Mouse (Mus musculus) left cerebral cortex, adult 6 months (tissue): Measurements from ENCODE around the gene 1700061G19Rik. TPM values are rescaled to one million over a fixed set of nuclear protein-coding genes. Genes with fewer than 3 reads are reported as not detected.

Experiments
- long read RNA-seq, 2 experiments: library from polyadenylated mRNA; unstranded; transcript quantifications; one replicate each; pipeline ENCODE4 v2.0.0; 2019 to 2020
- polyA plus RNA-seq: library from polyadenylated mRNA; unstranded; fragments of <200 nt; fragmentation: Nextera tagmentation; gene quantifications from 2 replicates; pipeline ENCODE4 v1.2.3, GENCODE M21; 2021

1700061G19Rik gene
- 0.07 and 0.13 TPM in 2 replicates for polyA plus RNA-seq
- long read RNA-seq, experiment 1, partial matches to known transcripts: 0 of 7 reads
- long read RNA-seq, experiment 1, other reads (novel, unspliced or antisense): 7 of 7 reads
- long read RNA-seq, experiment 2: 0 reads

GRCm38 (mm10) chr17:56874936-56875651 is at the start of gene 1700061G19Rik:
Gene 1700061G19Rik (plus strand): TSS chr17:56875477.

GRCm38 (mm10) chr17:56830411-56831110 is 44.7 kb upstream of the 1700061G19Rik start, which contains the start of gene Rfx2:
Gene Rfx2 (minus strand): TSS chr17:56831013.

GRCm38 (mm10) chr17:56874237-56874636 is 1.0 kb upstream of the 1700061G19Rik start, which contains the start of gene Acsbg2:
Gene Acsbg2 (minus strand): TSS chr17:56874447.

GRCm38 (mm10) chr17:56935363-56936131 is 60.3 kb downstream of the 1700061G19Rik start, which contains the start of gene Mllt1:
Gene Mllt1 (minus strand): TSS chr17:56935415.

Other genes with a start within 250 kb of the 1700061G19Rik start
- gene Lonp1, start 248.6 kb upstream of the 1700061G19Rik start, polyA plus RNA-seq: 24.7 and 30.3 TPM in 2 replicates
- 0.15 and 0.34 TPM in 2 replicates for gene Catsperd, start 247.3 kb upstream of the 1700061G19Rik start, polyA plus RNA-seq
- gene Ranbp3, start 202.2 kb upstream of the 1700061G19Rik start, polyA plus RNA-seq: 43.8 and 58.2 TPM in 2 replicates
- gene Ndufa11, start 157.7 kb upstream of the 1700061G19Rik start, polyA plus RNA-seq: 982 and 1,143 TPM in 2 replicates
- 9.5 and 9.6 TPM in 2 replicates for gene Vmac, start 157.5 kb upstream of the 1700061G19Rik start, polyA plus RNA-seq
- gene Nrtn, start 117.9 kb upstream of the 1700061G19Rik start, polyA plus RNA-seq: 3.3 and 6.1 TPM in 2 replicates
- gene Dus3l, start 110.7 kb upstream of the 1700061G19Rik start, polyA plus RNA-seq: 24.7 and 26.8 TPM in 2 replicates
- 0.29 TPM in 1 of 2 replicates, not detected in the other for gene Prr22, start 105.2 kb upstream of the 1700061G19Rik start, polyA plus RNA-seq
- gene Rfx2, start 44.5 kb upstream of the 1700061G19Rik start, polyA plus RNA-seq: 1.0 and 1.1 TPM in 2 replicates
- gene Acsbg2, start 1.0 kb upstream of the 1700061G19Rik start, polyA plus RNA-seq: not detected in 2 replicates
- 4.6 and 11.4 TPM in 2 replicates for gene Mllt1, start 59.9 kb downstream of the 1700061G19Rik start, polyA plus RNA-seq
- not detected in 2 replicates for gene Acer1, start 106.6 kb downstream of the 1700061G19Rik start, polyA plus RNA-seq
- gene Clpp, start 114.8 kb downstream of the 1700061G19Rik start, polyA plus RNA-seq: 172 and 205 TPM in 2 replicates
- 62.5 and 64.6 TPM in 2 replicates for gene Alkbh7, start 121.9 kb downstream of the 1700061G19Rik start, polyA plus RNA-seq
- gene Pspn, start 124.5 kb downstream of the 1700061G19Rik start, polyA plus RNA-seq: not detected in 2 replicates
- gene Gtf2f1, start 135.8 kb downstream of the 1700061G19Rik start, polyA plus RNA-seq: 63.0 and 79.7 TPM in 2 replicates
- gene Gm17949, start 136.0 kb downstream of the 1700061G19Rik start, polyA plus RNA-seq: not detected in 2 replicates
- 3.1 and 6.7 TPM in 2 replicates for gene Khsrp, start 156.0 kb downstream of the 1700061G19Rik start, polyA plus RNA-seq
- not detected in 2 replicates for gene Slc25a41, start 166.2 kb downstream of the 1700061G19Rik start, polyA plus RNA-seq
- 1.4 and 1.5 TPM in 2 replicates for gene Crb3, start 183.6 kb downstream of the 1700061G19Rik start, polyA plus RNA-seq
- 31.3 and 177 TPM in 2 replicates for gene Slc25a23, start 184.4 kb downstream of the 1700061G19Rik start, polyA plus RNA-seq
- 0.29 and 0.58 TPM in 2 replicates for gene Dennd1c, start 203.0 kb downstream of the 1700061G19Rik start, polyA plus RNA-seq
- gene Tubb4a, start 212.3 kb downstream of the 1700061G19Rik start, polyA plus RNA-seq: 603 and 657 TPM in 2 replicates
- gene Tnfsf9, start 229.8 kb downstream of the 1700061G19Rik start, polyA plus RNA-seq: 0.77 and 0.92 TPM in 2 replicates